Mouse (Mus musculus) erythroblast, adult 5-6 weeks (primary cell): ENCODE data around the gene Akap13. TPM values are rescaled to one million over a fixed set of nuclear protein-coding genes. Genes with fewer than 3 reads are reported as not detected.
A peak's percentile ranks its signal among the peaks of the same experiment; 100 is the strongest.

ENCODE experiments used
- ATAC-seq: replicated peaks from 2 replicates; pipeline ENCODE4 v1.8.0; 2016; ENCODE audit warnings: moderate number of reproducible peaks, mild to moderate bottlenecking, moderate TSS enrichment, inconsistent platforms; ENCODE audit not compliant: poor library complexity, low FRiP score, severe bottlenecking
- total RNA-seq, 2 experiments: library from RNA; stranded (forward) in 1 of 2; stranded (reverse) in 1 of 2; fragments of 150-400 nt in 1 of 2; fragments of 200-764, 138-1000 nt in 1 of 2; gene quantifications; 2 replicates each; pipeline versions ENCODE4 v1.2.3 to v1.2.4; 2015 to 2017; ENCODE audit warnings: low replicate concordance in 2 of 2

Gene Akap13
- total RNA-seq, 2 experiments from 2014 or later: 608 to 2,715 TPM

DNA sequence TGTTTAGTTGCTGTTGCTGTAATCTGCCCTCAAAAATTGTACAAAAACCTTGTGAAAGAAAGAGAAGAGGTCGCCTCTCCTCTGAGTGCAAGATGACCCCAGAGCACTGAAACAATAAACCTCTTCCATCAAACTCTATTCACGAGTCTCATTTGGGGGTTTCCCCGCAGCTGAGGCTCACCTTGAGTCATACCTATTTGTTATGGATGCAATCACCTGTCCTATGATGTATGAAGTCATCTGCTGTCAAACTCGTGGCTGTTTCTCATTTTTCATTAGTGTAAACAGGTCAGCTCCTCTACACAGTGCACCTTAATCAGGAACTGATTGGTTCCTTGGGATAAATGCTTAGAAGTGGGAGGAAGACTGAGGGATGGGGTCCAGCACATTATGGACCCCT lies 345.2 kb downstream of the Akap13 start:
- ATAC-seq: 0 out of 2 replicates have a peak, but pooled peaks have one; percentile 44

DNA sequence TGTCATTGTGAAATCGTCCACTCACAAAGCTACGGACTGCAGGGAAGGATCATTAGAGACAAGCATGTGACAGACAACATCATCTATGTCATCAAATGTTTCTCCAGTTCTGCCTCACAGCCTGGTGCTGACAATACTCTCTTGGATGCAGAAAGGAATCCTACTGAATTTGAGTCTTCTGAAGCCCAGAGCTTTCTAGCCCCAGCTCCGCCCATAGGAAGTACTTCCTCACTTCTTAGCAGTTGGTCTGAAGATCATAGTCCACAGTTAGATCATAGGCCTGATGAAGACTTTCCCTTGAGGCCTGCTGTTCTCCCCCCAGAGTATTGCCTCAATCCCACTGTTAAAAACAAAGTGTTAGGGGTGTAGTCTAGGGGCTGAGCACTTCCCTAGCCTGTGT lies 345.7 kb downstream of the Akap13 start:
- no peak for ATAC-seq

DNA sequence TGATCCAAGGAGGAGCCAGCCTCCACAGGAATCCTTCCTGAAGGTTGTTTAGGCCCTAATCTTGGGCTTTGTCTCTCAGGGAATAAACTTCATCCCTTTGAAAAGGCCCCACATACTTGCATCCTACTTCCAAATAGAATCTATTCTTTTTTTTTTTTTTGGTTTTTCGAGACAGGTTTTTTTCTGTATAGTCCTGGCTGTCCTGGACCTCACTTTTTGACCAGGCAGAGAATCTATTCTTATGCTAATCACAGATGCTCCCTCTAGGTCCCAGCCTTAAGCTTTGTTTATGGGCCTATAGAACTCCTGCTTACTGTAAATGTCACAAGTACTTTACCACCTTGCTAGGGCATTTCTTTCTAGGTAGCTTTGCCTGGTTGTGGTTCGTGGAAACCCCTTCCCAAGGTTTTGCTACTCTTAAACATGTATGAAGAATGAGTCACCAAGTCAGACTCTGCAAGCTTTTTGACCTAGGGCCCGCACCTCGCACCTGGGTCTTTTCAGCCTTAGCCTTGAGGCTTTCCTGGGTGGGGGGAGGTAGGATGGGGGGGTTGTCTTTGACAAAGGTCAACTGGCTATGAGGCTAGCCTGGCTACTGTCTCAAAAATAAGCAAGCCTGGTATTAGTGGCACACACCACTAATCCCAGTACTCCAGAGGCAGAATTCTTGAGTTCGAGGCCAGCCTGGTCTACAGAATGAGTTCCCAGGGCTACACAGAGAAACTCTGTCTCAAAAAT lies 346.5 kb downstream of the Akap13 start:
- no peak for ATAC-seq

DNA sequence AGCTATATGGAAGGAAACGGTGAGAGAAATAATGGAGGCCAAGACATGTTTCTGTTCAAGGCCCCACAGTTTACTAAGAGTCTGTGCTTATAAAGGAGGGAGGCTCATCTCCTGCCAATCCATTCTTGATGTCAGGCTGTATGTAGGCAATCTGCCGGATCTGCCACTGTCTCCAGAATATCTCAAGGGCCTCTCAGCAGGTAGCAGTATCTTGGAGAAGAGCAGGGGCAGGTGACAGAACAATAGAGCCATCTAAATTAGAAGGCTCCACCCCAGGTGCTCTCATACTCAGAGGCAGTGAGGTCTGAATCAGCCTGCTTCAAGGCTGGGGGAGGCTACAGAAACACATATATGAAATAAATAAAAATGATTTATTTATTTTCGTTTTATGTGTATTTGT lies 347.6 kb downstream of the Akap13 start:
- ATAC-seq: no peak

Other genes starting within 250 kb of the Akap13 start
- gene Sv2b, start 146.3 kb upstream of the Akap13 start, total RNA-seq (2015; ENCODE audit: low replicate concordance): not detected in 2 replicates
- gene Sv2b, start 146.3 kb upstream of the Akap13 start, total RNA-seq (2017; ENCODE audit: low replicate concordance): not detected in 2 replicates